Mouse (Mus musculus): Measurements from ENCODE around the gene Rb1. TPM values are rescaled to one million over a fixed set of nuclear protein-coding genes. Genes with fewer than 3 reads are reported as not detected.

The Rb1 gene
- polyA plus RNA-seq, 1 experiment from 2014 or later = 15.4 TPM

DNA sequence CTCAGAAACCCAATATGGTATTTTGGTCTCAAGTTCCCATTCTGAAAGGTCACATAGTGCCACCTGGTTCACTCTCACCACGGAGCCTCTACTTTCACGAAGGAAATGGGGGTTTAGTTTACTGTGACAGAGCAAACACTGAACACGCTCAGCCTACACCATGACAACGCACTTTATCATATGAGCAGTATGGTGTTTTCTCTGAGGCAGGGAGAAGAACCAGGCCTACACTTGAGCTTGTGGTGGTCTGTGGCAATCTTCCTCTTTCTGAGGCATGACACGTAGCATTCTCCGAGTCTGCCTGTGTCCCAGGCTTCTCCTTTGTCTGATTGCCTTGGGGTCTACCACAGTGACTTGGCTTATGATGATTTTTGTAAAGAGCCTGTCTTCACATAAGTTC is 149.8 kb downstream of the Rb1 start:
- H3K36me3 ChIP-seq (ENCODE audit: control insufficient read depth, insufficient read depth, low read length) = peaks cover 4% of the 10 kb centered on the region; the same call in 1 of the 2 replicates

DNA sequence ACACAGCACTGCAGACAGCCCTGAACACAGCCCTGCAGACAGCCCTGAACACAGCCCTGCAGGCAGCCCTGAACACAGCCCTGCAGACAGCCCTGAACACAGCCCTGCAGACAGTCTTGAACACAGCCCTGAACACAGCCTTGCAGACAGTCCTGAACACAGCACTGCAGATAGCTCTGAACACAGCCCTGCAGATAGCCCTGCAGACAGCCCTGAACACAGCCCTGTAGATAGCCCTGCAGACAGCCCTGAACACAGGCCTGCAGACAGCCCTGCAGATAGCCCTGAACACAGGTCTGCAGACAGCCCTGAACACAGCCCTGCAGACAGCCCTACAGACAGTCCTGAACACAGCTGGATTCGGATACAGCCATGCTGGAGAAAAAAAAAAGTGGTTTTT is 150.6 kb downstream of the Rb1 start:
- ATAC-seq (ENCODE audit: low FRiP score, low TSS enrichment) (no peak), DNase-seq (ENCODE audit: low spot score) (no peak)
- 0 out of 2 replicates have a peak overlapping the region, but pooled peaks have one; percentile 13 for H3K27ac ChIP-seq (replicated peaks)
- no peak overlapping the region for H3K4me3 ChIP-seq (ENCODE audit: low read depth, low read length)
- no peaks in the 10 kb centered on the region for H3K9me3 ChIP-seq (ENCODE audit: control insufficient read depth, low read length)
- H3K36me3 ChIP-seq (ENCODE audit: control insufficient read depth, insufficient read depth, low read length) = peaks cover 7% of the 10 kb centered on the region; the same call in 1 of the 2 replicates
- 86% methylated on average over 1 of the region's 1 CpGs for WGBS
- TF ChIP-seq CTCF (IDR thresholded peaks at IDR 0.05; ENCODE audit: low read depth) = no peak
- TF ChIP-seq EP300 (optimal IDR thresholded peaks at IDR 0.05) = no peak
- H3K4me1 ChIP-seq (replicated peaks; ENCODE audit: control insufficient read depth, insufficient read depth) = no peaks in the 10 kb centered on the region
- no peaks in the 10 kb centered on the region for H3K27me3 ChIP-seq (ENCODE audit: control insufficient read depth, insufficient read depth, low read length)
- H3K4me2 ChIP-seq (replicated peaks; ENCODE audit: low read depth) = no peak overlapping the region
- no peak overlapping the region for H3K9ac ChIP-seq (ENCODE audit: low read length)

More for the DNA sequence above, 149.8 kb downstream of the Rb1 start:
- Histone ChIP-seq H3K9ac (ENCODE audit: low read length) (no peak overlapping the region), H3K9me3 (ENCODE audit: control insufficient read depth, low read length) (no peaks in the 10 kb centered on the region), H3K4me1 (replicated peaks; ENCODE audit: control insufficient read depth, insufficient read depth) (no peaks in the 10 kb centered on the region), H3K27me3 (ENCODE audit: control insufficient read depth, insufficient read depth, low read length) (no peaks in the 10 kb centered on the region), H3K4me3 (ENCODE audit: low read depth, low read length) (no peak overlapping the region), H3K4me2 (replicated peaks; ENCODE audit: low read depth) (no peak overlapping the region), H3K27ac (replicated peaks) (no peak overlapping the region)
- ATAC-seq (ENCODE audit: low FRiP score, low TSS enrichment) (no peak), DNase-seq (ENCODE audit: low spot score) (no peak)
- TF ChIP-seq EP300 (optimal IDR thresholded peaks at IDR 0.05) (no peak), CTCF (IDR thresholded peaks at IDR 0.05; ENCODE audit: low read depth) (no peak)
- WGBS = 73% methylated on average over 6 of the region's 6 CpGs

GRCm38 (mm10) chr14:73174091-73174995 is 151.3 kb downstream of the Rb1 start:
- 56% methylated on average over 7 of the region's 7 CpGs for WGBS
- no peak overlapping the region for H3K4me2 ChIP-seq (replicated peaks; ENCODE audit: low read depth)
- TF ChIP-seq EP300 (optimal IDR thresholded peaks at IDR 0.05) (no peak), CTCF (IDR thresholded peaks at IDR 0.05; ENCODE audit: low read depth) (no peak)
- no peaks in the 10 kb centered on the region for H3K9me3 ChIP-seq (ENCODE audit: control insufficient read depth, low read length)
- peaks cover 9% of the 10 kb centered on the region; the same call in 1 of the 2 replicates for H3K36me3 ChIP-seq (ENCODE audit: control insufficient read depth, insufficient read depth, low read length)
- no peak for DNase-seq (ENCODE audit: low spot score)
- no peak overlapping the region for H3K9ac ChIP-seq (ENCODE audit: low read length)
- H3K27ac ChIP-seq (replicated peaks) = peak overlapping the region; percentile 13; the same call in 1 of the 2 replicates
- H3K4me3 ChIP-seq (ENCODE audit: low read depth, low read length) = no peak overlapping the region
- ATAC-seq (ENCODE audit: low FRiP score, low TSS enrichment) = no peak
- no peaks in the 10 kb centered on the region for H3K27me3 ChIP-seq (ENCODE audit: control insufficient read depth, insufficient read depth, low read length)
- no peaks in the 10 kb centered on the region for H3K4me1 ChIP-seq (replicated peaks; ENCODE audit: control insufficient read depth, insufficient read depth)

GRCm38 (mm10) chr14:73173662-73174061 is 152.0 kb downstream of the Rb1 start:
- Histone ChIP-seq H3K27me3 (ENCODE audit: control insufficient read depth, insufficient read depth, low read length) (no peaks in the 10 kb centered on the region), H3K4me2 (replicated peaks; ENCODE audit: low read depth) (no peak overlapping the region), H3K4me1 (replicated peaks; ENCODE audit: control insufficient read depth, insufficient read depth) (no peaks in the 10 kb centered on the region), H3K9ac (ENCODE audit: low read length) (no peak overlapping the region), H3K4me3 (ENCODE audit: low read depth, low read length) (no peak overlapping the region), H3K9me3 (ENCODE audit: control insufficient read depth, low read length) (no peaks in the 10 kb centered on the region), H3K27ac (replicated peaks) (no peak overlapping the region), H3K36me3 (ENCODE audit: control insufficient read depth, insufficient read depth, low read length) (peaks cover 9% of the 10 kb centered on the region; the same call in 1 of the 2 replicates)
- WGBS = 89% methylated on average over 11 of the region's 11 CpGs
- no peak for DNase-seq (ENCODE audit: low spot score)
- TF ChIP-seq CTCF (IDR thresholded peaks at IDR 0.05; ENCODE audit: low read depth) (no peak), EP300 (optimal IDR thresholded peaks at IDR 0.05) (no peak)
- ATAC-seq (ENCODE audit: low FRiP score, low TSS enrichment) = no peak

DNA sequence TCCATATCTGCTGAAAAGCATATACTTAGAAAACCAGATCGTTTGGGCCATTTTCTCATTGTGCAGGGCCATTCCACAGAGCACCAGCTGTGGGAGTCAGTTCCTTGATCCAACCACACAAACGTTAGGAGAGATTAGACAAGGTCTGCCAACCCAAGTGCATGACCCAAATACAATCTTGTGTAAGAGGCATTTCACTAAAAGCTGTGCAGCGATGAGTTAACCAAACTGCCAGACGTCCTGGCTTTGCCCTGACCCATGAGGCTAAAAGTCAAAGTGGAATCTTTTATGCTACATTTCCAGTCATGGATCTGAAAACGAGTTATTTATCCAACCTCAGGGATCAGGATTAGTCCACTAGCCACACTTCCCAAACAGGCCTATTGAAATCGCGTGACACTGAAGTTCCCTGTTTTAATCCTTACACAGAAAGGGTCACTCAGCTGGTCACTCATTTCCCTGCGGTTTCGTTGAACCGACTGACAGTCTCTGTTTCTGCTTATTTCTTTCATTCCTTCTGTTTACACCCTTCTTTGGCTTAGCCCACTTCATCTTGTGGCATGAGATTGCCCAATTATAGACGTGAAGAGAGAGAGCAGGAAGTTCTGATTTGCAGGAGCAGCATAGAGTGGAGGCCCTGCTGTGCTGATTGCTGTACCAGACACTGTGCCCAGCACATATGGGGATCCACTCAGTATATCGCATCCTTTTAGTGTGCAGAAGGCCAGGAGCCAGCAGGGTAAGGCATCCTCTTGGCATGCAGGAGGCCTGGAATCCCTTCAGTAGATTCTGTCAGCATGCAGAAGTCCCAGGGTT is 153.2 kb downstream of the Rb1 start:
- H3K4me1 ChIP-seq (replicated peaks; ENCODE audit: control insufficient read depth, insufficient read depth) = no peaks in the 10 kb centered on the region
- H3K4me3 ChIP-seq (ENCODE audit: low read depth, low read length) = no peak overlapping the region
- no peak overlapping the region for H3K4me2 ChIP-seq (replicated peaks; ENCODE audit: low read depth)
- H3K9me3 ChIP-seq (ENCODE audit: control insufficient read depth, low read length) = no peaks in the 10 kb centered on the region
- H3K27ac ChIP-seq (replicated peaks) = no peak overlapping the region
- no peak overlapping the region for H3K9ac ChIP-seq (ENCODE audit: low read length)
- DNase-seq (ENCODE audit: low spot score) (no peak), ATAC-seq (ENCODE audit: low FRiP score, low TSS enrichment) (no peak)
- H3K36me3 ChIP-seq (ENCODE audit: control insufficient read depth, insufficient read depth, low read length) = peaks cover 9% of the 10 kb centered on the region; the same call in 1 of the 2 replicates
- WGBS = 78% methylated on average over 12 of the region's 12 CpGs
- H3K27me3 ChIP-seq (ENCODE audit: control insufficient read depth, insufficient read depth, low read length) = no peaks in the 10 kb centered on the region
- TF ChIP-seq EP300 (optimal IDR thresholded peaks at IDR 0.05) (no peak), CTCF (IDR thresholded peaks at IDR 0.05; ENCODE audit: low read depth) (no peak)

All from stomach, postnatal 0 days (tissue).